Mouse (Mus musculus): ENCODE measurements around the gene Slc2a12. TPM values are rescaled to one million over a fixed set of nuclear protein-coding genes. Genes with fewer than 3 reads are reported as not detected.

The Slc2a12 gene
- 1 to 10 TPM; 3.0 to 4.3 (median 3.9) TPM for total RNA-seq (2022)

DNA sequence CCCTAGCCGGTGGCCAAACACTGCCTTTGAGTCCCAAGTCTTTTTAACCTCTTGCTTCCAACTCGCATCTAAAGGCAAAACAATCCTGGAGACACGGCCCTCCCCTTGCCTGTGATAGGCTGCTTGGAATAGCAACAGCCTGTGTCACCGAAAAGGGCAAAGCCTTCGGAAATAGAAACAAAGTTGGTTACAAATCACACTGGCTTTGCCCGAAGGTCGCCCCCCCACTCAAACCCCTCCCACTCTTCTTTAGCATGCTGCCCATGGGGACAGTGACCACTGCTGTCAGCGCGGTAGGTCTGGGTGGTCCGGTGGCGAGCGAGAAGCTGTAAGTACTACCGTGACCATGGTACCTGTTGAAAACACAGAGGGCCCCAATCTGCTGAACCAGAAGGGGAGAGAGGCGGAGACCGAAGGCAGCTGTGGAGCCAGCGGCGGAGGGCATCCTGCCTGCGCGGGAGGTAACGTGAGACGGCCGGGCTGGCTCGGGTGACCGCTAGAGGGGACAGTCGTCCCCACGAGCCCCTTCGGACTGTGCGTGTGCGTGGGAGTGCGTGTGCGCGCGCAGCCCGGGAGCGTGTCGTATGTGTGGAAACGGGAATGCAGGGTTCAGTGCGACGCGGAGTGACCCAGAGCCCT is at the start of gene Slc2a12:
Gene Slc2a12, plus strand, starts transcription at position 159 of the 639 bp plus-strand sequence.
- peak; percentile 26 to 57 for DNase-seq (ENCODE audit: low spot score in 2 of 2)

- DNase-seq (ENCODE audit: low spot score in 2 of 2), result peak in 1 of 2 experiments; percentile 50
These were observed 45.8 kb upstream of the Slc2a12 start for GRCm38 (mm10) chr10:22598908-22599480.

GRCm38 (mm10) chr10:22601046-22601445 is 43.8 kb upstream of the Slc2a12 start:
- no peak for DNase-seq (ENCODE audit: low spot score in 2 of 2)

- no peak for DNase-seq (ENCODE audit: low spot score in 2 of 2)
These were observed 40.0 kb upstream of the Slc2a12 start for GRCm38 (mm10) chr10:22604801-22605200.

DNA sequence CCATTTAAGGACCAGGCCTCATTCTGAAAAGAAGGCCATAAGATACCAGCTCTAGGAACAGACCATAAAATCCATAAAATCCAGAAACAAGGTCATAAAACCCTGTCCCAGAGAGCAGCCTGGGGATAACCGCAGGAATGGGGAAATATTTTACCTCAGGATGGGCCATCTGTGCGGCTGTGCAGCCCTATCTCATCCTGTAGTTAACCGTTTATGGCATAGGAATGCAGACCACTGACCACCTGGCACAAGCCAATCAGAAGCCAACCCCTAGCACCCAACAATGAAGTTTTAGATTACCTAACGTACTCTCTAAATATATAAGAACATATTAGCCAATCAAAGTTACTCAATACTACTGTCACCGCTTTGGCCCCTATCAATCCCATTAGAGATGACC is 36.5 kb upstream of the Slc2a12 start:
- DNase-seq (ENCODE audit: low spot score in 2 of 2), result no peak

DNA sequence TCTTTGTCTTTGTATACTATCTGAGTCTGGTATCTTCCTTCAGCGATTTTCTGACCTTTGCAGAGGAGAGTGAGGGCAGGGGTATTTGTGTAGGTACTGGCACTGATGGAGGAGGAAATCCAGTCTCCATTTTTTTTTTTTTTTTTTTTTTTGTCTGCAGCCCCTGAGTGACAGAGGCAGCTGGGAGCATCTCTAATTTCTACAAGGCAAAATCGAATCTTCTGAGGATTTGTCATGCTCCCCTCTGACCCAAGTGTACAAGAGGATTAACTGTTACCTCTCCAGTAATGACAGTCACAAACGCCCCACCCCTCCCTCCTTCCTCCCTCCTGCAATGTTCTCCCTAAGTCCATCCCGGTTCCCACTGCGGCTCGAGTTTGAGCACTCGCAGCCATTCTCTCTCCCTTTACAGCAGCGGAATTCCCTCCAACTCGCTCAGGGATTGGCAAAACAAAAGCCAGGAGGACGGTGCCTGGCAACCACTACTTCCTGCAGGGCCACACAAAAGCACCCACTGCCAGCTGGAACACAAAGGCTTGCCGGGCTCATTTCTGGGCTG is 35.9 kb upstream of the Slc2a12 start:
- peak in 1 of 2 experiments; percentile 33 for DNase-seq (ENCODE audit: low spot score in 2 of 2)

- DNase-seq (ENCODE audit: low spot score in 2 of 2), result no peak
These were observed 31.5 kb upstream of the Slc2a12 start for GRCm38 (mm10) chr10:22613301-22613700.

DNA sequence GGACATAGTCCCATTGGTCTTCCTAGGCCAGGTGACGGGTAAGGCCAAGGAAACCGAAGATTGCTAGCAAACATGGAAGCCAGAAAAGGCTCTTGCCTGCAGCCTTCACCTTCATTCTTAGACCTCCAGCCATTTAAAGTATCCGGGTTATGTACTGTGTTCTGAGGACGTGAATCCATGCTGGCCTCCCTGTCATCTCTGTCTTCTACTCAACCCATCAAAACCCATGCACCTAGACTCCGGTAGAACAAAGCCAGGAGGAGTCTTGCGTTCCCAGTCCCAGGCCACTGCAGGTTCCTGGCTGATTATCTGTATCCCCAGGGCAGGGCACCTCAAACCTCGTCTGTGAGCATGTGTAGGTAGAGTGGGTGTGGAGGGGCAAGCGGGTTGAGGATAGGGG is 30.3 kb upstream of the Slc2a12 start:
- DNase-seq (ENCODE audit: low spot score in 2 of 2), result no peak

DNA sequence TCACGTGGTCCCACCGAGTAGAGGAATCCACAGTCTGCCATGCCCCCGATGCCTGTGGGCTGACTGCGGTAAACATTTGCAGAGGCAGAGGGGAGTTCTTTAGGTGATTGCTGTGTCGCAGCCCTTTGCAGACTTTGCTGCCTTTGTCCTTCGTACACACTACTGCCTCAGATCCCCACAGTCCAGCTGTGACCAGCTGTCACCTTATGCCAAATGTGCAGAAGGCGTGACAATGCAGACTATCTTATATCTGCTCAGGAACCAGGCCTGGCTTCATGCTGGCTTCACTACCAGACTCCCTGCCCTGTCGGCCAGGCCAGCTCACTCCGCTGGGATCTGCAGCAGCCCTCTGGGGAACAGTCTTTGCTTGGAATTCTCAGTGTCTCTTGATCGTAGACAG is 29.5 kb upstream of the Slc2a12 start:
- no peak for DNase-seq (ENCODE audit: low spot score in 2 of 2)

- DNase-seq (ENCODE audit: low spot score in 2 of 2), result no peak
These were observed 26.0 kb upstream of the Slc2a12 start for GRCm38 (mm10) chr10:22618842-22619241.

GRCm38 (mm10) chr10:22628832-22629231 is 16.0 kb upstream of the Slc2a12 start:
- DNase-seq (ENCODE audit: low spot score in 2 of 2), result no peak

DNA sequence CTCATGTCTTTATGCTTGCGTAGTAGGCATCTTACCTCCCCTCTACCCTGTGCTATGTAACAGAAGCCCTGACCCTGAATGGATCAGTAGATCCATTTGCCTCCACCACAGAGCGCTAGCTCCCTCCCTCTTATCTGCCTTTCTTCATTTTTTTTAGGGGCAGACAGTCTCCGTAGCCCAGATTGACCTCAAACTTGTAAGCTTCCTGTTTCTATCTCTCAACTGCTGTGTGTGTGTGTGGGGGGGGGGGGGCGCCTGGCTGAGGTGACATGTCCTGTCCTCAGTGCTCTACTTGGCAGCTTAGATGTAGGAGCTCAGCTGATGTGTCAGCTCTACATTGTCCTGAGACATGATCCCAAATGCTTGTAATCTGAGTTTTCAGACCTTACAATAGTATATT is 13.7 kb upstream of the Slc2a12 start:
- no peak for DNase-seq (ENCODE audit: low spot score in 2 of 2)

DNA sequence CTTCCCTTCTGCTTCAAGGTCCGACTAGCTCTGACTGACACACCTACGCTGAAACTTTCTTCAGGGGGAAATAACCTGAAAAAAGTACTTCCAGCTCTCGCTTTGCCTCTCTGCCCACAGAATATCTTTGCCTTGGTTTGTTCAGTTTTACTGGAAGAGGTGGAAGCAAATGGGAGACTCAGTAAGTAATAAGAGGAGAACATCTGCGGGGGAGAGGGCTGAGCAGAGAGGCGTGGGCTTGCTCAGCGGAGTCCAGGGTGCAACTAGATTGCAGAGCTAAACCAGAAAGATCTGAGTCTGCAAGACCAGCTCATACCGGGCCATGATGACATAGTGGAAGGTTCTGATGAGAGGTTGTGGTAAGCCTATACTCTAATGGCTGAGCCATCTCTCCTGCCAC is 13.3 kb upstream of the Slc2a12 start:
- peak in 1 of 2 experiments; percentile 25 for DNase-seq (ENCODE audit: low spot score in 2 of 2)

DNA sequence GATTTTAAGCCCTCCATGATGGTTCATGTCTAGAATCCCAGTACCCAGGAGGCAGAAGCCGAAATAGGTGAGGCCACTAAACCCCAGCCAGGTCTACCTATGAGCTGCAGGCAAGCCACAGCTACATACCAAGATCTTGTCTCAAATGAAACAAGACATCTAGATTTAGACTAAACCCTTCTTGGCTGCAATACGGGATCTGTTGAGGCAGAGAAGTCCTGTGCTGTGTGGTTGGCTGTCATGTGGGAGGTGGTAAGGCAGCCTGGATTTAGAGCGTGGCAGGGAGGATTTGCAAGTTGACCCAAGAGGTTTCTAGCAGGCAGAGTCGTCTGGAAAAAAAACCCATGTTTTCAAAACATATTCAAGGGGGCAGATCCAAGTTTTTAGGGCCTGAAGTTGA is 12.9 kb upstream of the Slc2a12 start:
- DNase-seq (ENCODE audit: low spot score in 2 of 2), result peak in 1 of 2 experiments; percentile 19

DNA sequence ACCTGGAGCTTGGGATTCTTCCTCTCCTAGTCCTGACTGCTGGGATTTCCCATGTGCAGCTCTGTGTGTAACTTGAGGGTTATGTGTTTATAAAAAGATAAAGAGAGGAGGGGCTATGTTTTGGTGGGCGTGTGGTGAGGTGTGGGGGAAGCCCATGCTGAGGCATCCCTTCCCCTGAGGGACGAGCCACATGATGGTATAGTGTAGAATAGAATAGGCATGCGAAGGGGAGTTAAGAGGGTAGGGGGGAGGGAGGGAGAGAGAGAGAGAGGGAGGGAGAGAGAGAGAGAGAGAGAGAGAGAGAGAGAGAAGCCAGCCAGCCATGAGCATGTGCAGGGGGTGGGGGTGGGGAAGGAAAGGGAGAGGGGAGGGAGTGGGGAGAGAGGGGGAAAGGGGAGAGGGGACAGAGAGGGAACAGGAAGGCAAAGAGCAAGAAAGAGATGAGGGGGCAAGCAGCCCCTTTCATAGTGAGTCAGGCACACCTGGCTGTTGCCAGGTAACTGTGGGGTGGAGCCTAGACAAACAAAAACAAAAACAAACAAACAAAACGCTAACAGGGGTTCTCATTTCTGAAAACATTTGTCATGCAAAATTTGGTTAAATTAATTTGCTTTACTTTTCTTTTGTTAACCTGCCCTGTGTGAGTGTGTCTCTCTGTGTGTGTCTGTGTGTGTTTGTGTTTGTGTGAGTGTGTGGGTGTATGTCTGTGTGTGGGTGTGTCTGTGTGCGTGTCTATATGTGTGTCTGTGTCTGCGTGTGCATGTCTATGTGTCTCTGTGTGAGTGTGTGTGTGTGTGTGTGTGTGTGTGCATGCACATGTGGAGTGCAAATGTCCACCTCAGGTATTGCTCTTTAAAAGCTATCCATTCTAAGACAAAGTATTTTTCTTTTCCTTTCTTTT is 11.2 kb upstream of the Slc2a12 start:
- no peak for DNase-seq (ENCODE audit: low spot score in 2 of 2)

DNA sequence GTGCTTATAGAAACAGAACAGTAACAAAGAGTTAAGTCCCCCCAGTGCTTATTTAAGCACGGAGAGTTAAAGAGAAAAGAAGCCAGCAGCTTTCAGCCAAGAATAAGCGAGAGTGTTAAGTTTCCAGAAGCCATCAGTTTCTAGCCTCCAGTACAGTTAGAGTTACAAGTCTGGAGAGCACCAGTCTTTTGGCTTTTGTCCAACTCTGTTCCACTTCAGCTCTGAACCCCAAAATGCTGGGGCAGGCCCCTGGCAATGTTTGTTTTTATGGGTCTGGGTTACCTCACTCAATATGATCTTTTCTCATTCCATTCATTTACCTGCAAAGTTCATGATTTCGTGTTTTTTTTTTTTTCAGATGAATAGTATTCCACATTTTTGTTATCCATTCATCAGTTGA is 7.6 kb upstream of the Slc2a12 start:
- DNase-seq (ENCODE audit: low spot score in 2 of 2), result no peak

GRCm38 (mm10) chr10:22644171-22644570 is 640 bp upstream of the Slc2a12 start:
- no peak for DNase-seq (ENCODE audit: low spot score in 2 of 2)

- no peak for DNase-seq (ENCODE audit: low spot score in 2 of 2)
These were observed 3.9 kb downstream of the Slc2a12 start for GRCm38 (mm10) chr10:22648702-22649101.

DNA sequence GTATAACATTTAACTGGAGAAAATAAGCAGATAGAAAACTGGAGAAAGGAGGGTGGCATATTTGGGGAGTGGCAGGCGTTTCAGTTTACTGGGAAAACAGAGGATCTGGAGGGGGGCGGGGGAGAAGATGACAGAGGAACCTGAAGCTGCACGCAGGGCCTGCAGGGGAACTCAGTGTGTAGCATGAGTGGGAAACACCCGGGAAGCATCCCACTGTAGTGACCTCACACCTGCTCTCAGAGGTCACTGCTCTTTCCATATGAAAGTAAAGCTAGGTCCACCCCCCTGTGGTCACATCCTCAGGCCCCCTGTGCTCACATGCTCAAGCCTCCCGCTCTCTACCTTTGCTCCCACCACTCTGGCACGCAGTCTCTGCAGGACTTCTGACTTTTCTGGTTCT is 9.0 kb downstream of the Slc2a12 start:
- no peak for DNase-seq (ENCODE audit: low spot score in 2 of 2)

- DNase-seq (ENCODE audit: low spot score in 2 of 2), result no peak
These were observed 13.9 kb downstream of the Slc2a12 start for GRCm38 (mm10) chr10:22658534-22659385.

- no peak for DNase-seq (ENCODE audit: low spot score in 2 of 2)
These were observed 14.5 kb downstream of the Slc2a12 start for GRCm38 (mm10) chr10:22659386-22659725.

All from left cerebral cortex, adult 8-10 months (tissue).